Mouse (Mus musculus) limb, embryonic 14.5 days (tissue): ENCODE results near the gene Olfr143. TPM values are rescaled to one million over a fixed set of nuclear protein-coding genes. Genes with fewer than 3 reads are reported as not detected.

Experiments used
- ATAC-seq: fragments of 200-750 bp; cut with Nextera tagmentation; 2 replicates; pipeline ENCODE4 v1.8.0; 2017; ENCODE audit warnings: low read depth, moderate number of reproducible peaks, moderate TSS enrichment; ENCODE audit not compliant: low FRiP score
- DNase-seq: peaks from one replicate; pipeline ENCODE4 v3.0.0-alpha.2; 2015; ENCODE audit warnings: low spot score
- H3K27ac ChIP-seq: fragments of 300-500 bp; sonication (generic); replicated peaks from 2 replicates; pipeline ENCODE4 v1.5.1; 2014; ENCODE audit warnings: low read depth, mild to moderate bottlenecking, low read length, moderate library complexity, mixed read lengths
- H3K27me3 ChIP-seq: fragments of 300-500 bp; sonication (generic); 2 replicates; pipeline ENCODE4 v1.6.1; 2014; ENCODE audit warnings: low read length, mixed read lengths; ENCODE audit not compliant: control insufficient read depth, insufficient read depth
- H3K36me3 ChIP-seq: fragments of 300-500 bp; sonication (generic); 2 replicates; pipeline ENCODE4 v1.6.1; 2014; ENCODE audit warnings: mild to moderate bottlenecking, low read length, moderate library complexity, mixed read lengths; ENCODE audit not compliant: control insufficient read depth, insufficient read depth
- H3K4me1 ChIP-seq: fragments of 300-500 bp; sonication (generic); 2 replicates; pipeline ENCODE4 v1.6.1; 2014; ENCODE audit warnings: antibody characterized with exemption, low read length, mixed read lengths; ENCODE audit not compliant: control insufficient read depth, insufficient read depth
- H3K4me2 ChIP-seq: fragments of 300-500 bp; sonication (generic); replicated peaks from 2 replicates; pipeline ENCODE4 v1.6.1; 2014; ENCODE audit warnings: low read depth, mild to moderate bottlenecking, low read length, moderate library complexity; ENCODE audit not compliant: severe bottlenecking
- H3K4me3 ChIP-seq: fragments of 300-500 bp; sonication (generic); replicated peaks from 2 replicates; pipeline ENCODE4 v1.5.1; 2014; ENCODE audit warnings: low read length
- H3K9ac ChIP-seq: fragments of 300-500 bp; sonication (generic); 2 replicates; pipeline ENCODE4 v1.6.1; 2014; ENCODE audit warnings: mild to moderate bottlenecking, low read depth, low read length, moderate library complexity; ENCODE audit not compliant: severe bottlenecking
- H3K9me3 ChIP-seq: fragments of 300-500 bp; sonication (generic); 2 replicates; pipeline ENCODE4 v1.6.1; 2016; ENCODE audit warnings: low read length; ENCODE audit not compliant: control insufficient read depth
- POLR2A ChIP-seq: fragments of 200-500 bp; IDR thresholded peaks from 2 replicates; pipeline ENCODE4 v1.8.0; 2012; ENCODE audit warnings: inconsistent platforms, mild to moderate bottlenecking, moderate library complexity, borderline replicate concordance; ENCODE audit not compliant: insufficient read depth, insufficient read length; ENCODE audit errors: extremely low read depth
- WGBS: fragments of 180-500 bp; shearing (Covaris S2); extraction: QIAGEN DNeasy Blood & Tissue Kit; methylation state at CpG from one replicate; pipeline ENCODE4 v1.1.7; 2014; 5-methylcytosine and 5-hydroxymethylcytosine counted together
- polyA plus RNA-seq, 2 experiments: library from polyadenylated mRNA; depleted of rRNA in 1 of 2; stranded (reverse) in 1 of 2; unstranded in 1 of 2; fragments of >200 nt; fragmentation: Nextera tagmentation in 1 of 2; extraction: Ambion mirVana in 1 of 2; gene quantifications; 2 replicates each; pipeline versions ENCODE4 v1.2.1 to v1.2.3; 2012 to 2014

The Olfr143 gene
- polyA plus RNA-seq (2012; rRNA removed) = 0.03 and 0.04 TPM in 2 replicates
- polyA plus RNA-seq (2014; fragmentation: Nextera tagmentation; extraction: Ambion mirVana) = not detected in 2 replicates

GRCm38 (mm10) chr9:38252474-38252873, at the start of gene Olfr143:
Gene Olfr143, plus strand, starts transcription at chr9:38252774.
- Histone ChIP-seq H3K4me3 (no peak within 1 kb of the TSS), H3K4me1 (no peaks in the 10 kb centered on the region), H3K27me3 (no peaks in the 10 kb centered on the region), H3K27ac (no peak within 1 kb of the TSS), H3K4me2 (no peak within 1 kb of the TSS), H3K36me3 (no peaks in the 10 kb centered on the region), H3K9ac (no peak within 1 kb of the TSS), H3K9me3 (no peaks in the 10 kb centered on the region)
- ATAC-seq (no peak), DNase-seq (no peak)
- no peak for TF ChIP-seq POLR2A

GRCm38 (mm10) chr9:38208065-38208464, 44.5 kb upstream of the Olfr143 start, which contains the start of gene Olfr893:
Gene Olfr893, plus strand, starts transcription at chr9:38208365.
- DNase-seq (no peak), ATAC-seq (no peak)
- no peak within 1 kb of the TSS for H3K27ac ChIP-seq
- H3K4me1 ChIP-seq = no peaks in the 10 kb centered on the region
- H3K27me3 ChIP-seq = no peaks in the 10 kb centered on the region
- no peak for TF ChIP-seq POLR2A
- WGBS = 80% methylated on average over 3 of the region's 3 CpGs
- H3K36me3 ChIP-seq = no peaks in the 10 kb centered on the region
- no peaks in the 10 kb centered on the region for H3K9me3 ChIP-seq
- no peak within 1 kb of the TSS for H3K9ac ChIP-seq
- no peak within 1 kb of the TSS for H3K4me3 ChIP-seq
- H3K4me2 ChIP-seq = no peak within 1 kb of the TSS

GRCm38 (mm10) chr9:38217755-38218154, 34.8 kb upstream of the Olfr143 start, which contains the start of gene Olfr894:
Gene Olfr894, plus strand, starts transcription at chr9:38218055.
- Histone ChIP-seq H3K27me3 (no peaks in the 10 kb centered on the region), H3K27ac (no peak within 1 kb of the TSS), H3K4me2 (no peak within 1 kb of the TSS), H3K9ac (no peak within 1 kb of the TSS), H3K9me3 (no peaks in the 10 kb centered on the region), H3K4me1 (no peaks in the 10 kb centered on the region), H3K4me3 (no peak within 1 kb of the TSS), H3K36me3 (no peaks in the 10 kb centered on the region)
- TF ChIP-seq POLR2A = no peak
- ATAC-seq (no peak), DNase-seq (no peak)

- Histone ChIP-seq H3K4me1 (no peaks in the 10 kb centered on the region), H3K4me3 (no peak within 1 kb of the TSS), H3K27me3 (no peaks in the 10 kb centered on the region), H3K4me2 (no peak within 1 kb of the TSS), H3K36me3 (no peaks in the 10 kb centered on the region), H3K9me3 (no peaks in the 10 kb centered on the region), H3K27ac (no peak within 1 kb of the TSS), H3K9ac (no peak within 1 kb of the TSS)
- DNase-seq = no peak
- ATAC-seq = no peak
- TF ChIP-seq POLR2A = no peak
Measured at GRCm38 (mm10) chr9:38267551-38267950, 15.0 kb downstream of the Olfr143 start, which contains the start of gene Olfr895. Gene Olfr895, plus strand, starts transcription at chr9:38267851.

- 75% methylated on average over 1 of the region's 1 CpGs for WGBS
- DNase-seq (no peak), ATAC-seq (no peak)
- Histone ChIP-seq H3K4me3 (no peak within 1 kb of the TSS), H3K4me2 (no peak within 1 kb of the TSS), H3K4me1 (no peaks in the 10 kb centered on the region), H3K9me3 (no peaks in the 10 kb centered on the region), H3K27ac (no peak within 1 kb of the TSS), H3K36me3 (no peaks in the 10 kb centered on the region), H3K9ac (no peak within 1 kb of the TSS), H3K27me3 (no peaks in the 10 kb centered on the region)
- no peak for TF ChIP-seq POLR2A
Measured at GRCm38 (mm10) chr9:38290807-38291206, 38.2 kb downstream of the Olfr143 start, which contains the start of gene Olfr896-ps1. Gene Olfr896-ps1, plus strand, starts transcription at chr9:38291107.

Other genes with a start within 250 kb of the Olfr143 start
- not detected in 2 replicates for gene Olfr883, start 227.0 kb upstream of the Olfr143 start, polyA plus RNA-seq (2012; rRNA removed)
- gene Olfr883, start 227.0 kb upstream of the Olfr143 start, polyA plus RNA-seq (2014; fragmentation: Nextera tagmentation; extraction: Ambion mirVana) = not detected in 2 replicates
- gene Olfr884, start 206.2 kb upstream of the Olfr143 start, polyA plus RNA-seq (2012; rRNA removed) = not detected in 2 replicates
- gene Olfr884, start 206.2 kb upstream of the Olfr143 start, polyA plus RNA-seq (2014; fragmentation: Nextera tagmentation; extraction: Ambion mirVana) = not detected in 2 replicates
- gene Olfr885, start 191.5 kb upstream of the Olfr143 start, polyA plus RNA-seq (2012; rRNA removed) = not detected in 2 replicates
- not detected in 2 replicates for gene Olfr885, start 191.5 kb upstream of the Olfr143 start, polyA plus RNA-seq (2014; fragmentation: Nextera tagmentation; extraction: Ambion mirVana)
- not detected in 2 replicates for gene Olfr887, start 168.7 kb upstream of the Olfr143 start, polyA plus RNA-seq (2012; rRNA removed)
- gene Olfr887, start 168.7 kb upstream of the Olfr143 start, polyA plus RNA-seq (2014; fragmentation: Nextera tagmentation; extraction: Ambion mirVana) = not detected in 2 replicates
- not detected in 2 replicates for gene Olfr888, start 144.6 kb upstream of the Olfr143 start, polyA plus RNA-seq (2012; rRNA removed)
- gene Olfr888, start 144.6 kb upstream of the Olfr143 start, polyA plus RNA-seq (2014; fragmentation: Nextera tagmentation; extraction: Ambion mirVana) = not detected in 2 replicates
- not detected in 2 replicates for gene Olfr889, start 137.6 kb upstream of the Olfr143 start, polyA plus RNA-seq (2012; rRNA removed)
- 0.04 and 0.06 TPM in 2 replicates for gene Olfr889, start 137.6 kb upstream of the Olfr143 start, polyA plus RNA-seq (2014; fragmentation: Nextera tagmentation; extraction: Ambion mirVana)
- not detected in 2 replicates for gene Olfr890, start 110.3 kb upstream of the Olfr143 start, polyA plus RNA-seq (2012; rRNA removed)
- not detected in 2 replicates for gene Olfr890, start 110.3 kb upstream of the Olfr143 start, polyA plus RNA-seq (2014; fragmentation: Nextera tagmentation; extraction: Ambion mirVana)
- not detected in 2 replicates for gene Olfr891, start 72.0 kb upstream of the Olfr143 start, polyA plus RNA-seq (2012; rRNA removed)
- gene Olfr891, start 72.0 kb upstream of the Olfr143 start, polyA plus RNA-seq (2014; fragmentation: Nextera tagmentation; extraction: Ambion mirVana) = not detected in 2 replicates
- 0.19 and 0.27 TPM in 2 replicates for gene Olfr893, start 44.4 kb upstream of the Olfr143 start, polyA plus RNA-seq (2012; rRNA removed)
- gene Olfr893, start 44.4 kb upstream of the Olfr143 start, polyA plus RNA-seq (2014; fragmentation: Nextera tagmentation; extraction: Ambion mirVana) = 0.25 TPM in 1 of 2 replicates, not detected in the other
- gene Olfr894, start 34.7 kb upstream of the Olfr143 start, polyA plus RNA-seq (2012; rRNA removed) = 0.01 TPM in 1 of 2 replicates, not detected in the other
- not detected in 2 replicates for gene Olfr894, start 34.7 kb upstream of the Olfr143 start, polyA plus RNA-seq (2014; fragmentation: Nextera tagmentation; extraction: Ambion mirVana)
- 0.09 TPM in 1 of 2 replicates, not detected in the other for gene Olfr895, start 15.1 kb downstream of the Olfr143 start, polyA plus RNA-seq (2012; rRNA removed)
- gene Olfr895, start 15.1 kb downstream of the Olfr143 start, polyA plus RNA-seq (2014; fragmentation: Nextera tagmentation; extraction: Ambion mirVana) = not detected in 2 replicates
- gene Olfr896-ps1, start 38.3 kb downstream of the Olfr143 start, polyA plus RNA-seq (2012; rRNA removed) = not detected in 2 replicates
- not detected in 2 replicates for gene Olfr896-ps1, start 38.3 kb downstream of the Olfr143 start, polyA plus RNA-seq (2014; fragmentation: Nextera tagmentation; extraction: Ambion mirVana)
- gene Olfr25, start 76.3 kb downstream of the Olfr143 start, polyA plus RNA-seq (2012; rRNA removed) = not detected in 2 replicates
- not detected in 2 replicates for gene Olfr25, start 76.3 kb downstream of the Olfr143 start, polyA plus RNA-seq (2014; fragmentation: Nextera tagmentation; extraction: Ambion mirVana)
- gene Olfr898, start 95.6 kb downstream of the Olfr143 start, polyA plus RNA-seq (2012; rRNA removed) = not detected in 2 replicates
- not detected in 2 replicates for gene Olfr898, start 95.6 kb downstream of the Olfr143 start, polyA plus RNA-seq (2014; fragmentation: Nextera tagmentation; extraction: Ambion mirVana)
- gene Olfr250, start 114.1 kb downstream of the Olfr143 start, polyA plus RNA-seq (2012; rRNA removed) = not detected in 2 replicates
- not detected in 2 replicates for gene Olfr250, start 114.1 kb downstream of the Olfr143 start, polyA plus RNA-seq (2014; fragmentation: Nextera tagmentation; extraction: Ambion mirVana)
- gene Olfr251, start 124.3 kb downstream of the Olfr143 start, polyA plus RNA-seq (2012; rRNA removed) = not detected in 2 replicates
- not detected in 2 replicates for gene Olfr251, start 124.3 kb downstream of the Olfr143 start, polyA plus RNA-seq (2014; fragmentation: Nextera tagmentation; extraction: Ambion mirVana)
- not detected in 2 replicates for gene Olfr147, start 148.9 kb downstream of the Olfr143 start, polyA plus RNA-seq (2012; rRNA removed)
- gene Olfr147, start 148.9 kb downstream of the Olfr143 start, polyA plus RNA-seq (2014; fragmentation: Nextera tagmentation; extraction: Ambion mirVana) = not detected in 2 replicates
- gene Olfr901, start 176.7 kb downstream of the Olfr143 start, polyA plus RNA-seq (2012; rRNA removed) = not detected in 2 replicates
- gene Olfr901, start 176.7 kb downstream of the Olfr143 start, polyA plus RNA-seq (2014; fragmentation: Nextera tagmentation; extraction: Ambion mirVana) = not detected in 2 replicates
- gene Olfr902, start 194.9 kb downstream of the Olfr143 start, polyA plus RNA-seq (2012; rRNA removed) = not detected in 2 replicates
- gene Olfr902, start 194.9 kb downstream of the Olfr143 start, polyA plus RNA-seq (2014; fragmentation: Nextera tagmentation; extraction: Ambion mirVana) = not detected in 2 replicates
- not detected in 2 replicates for gene Olfr904, start 210.4 kb downstream of the Olfr143 start, polyA plus RNA-seq (2012; rRNA removed)
- not detected in 2 replicates for gene Olfr904, start 210.4 kb downstream of the Olfr143 start, polyA plus RNA-seq (2014; fragmentation: Nextera tagmentation; extraction: Ambion mirVana)
- gene Olfr905, start 218.3 kb downstream of the Olfr143 start, polyA plus RNA-seq (2012; rRNA removed) = not detected in 2 replicates
- not detected in 2 replicates for gene Olfr905, start 218.3 kb downstream of the Olfr143 start, polyA plus RNA-seq (2014; fragmentation: Nextera tagmentation; extraction: Ambion mirVana)
- not detected in 2 replicates for gene Olfr906, start 234.3 kb downstream of the Olfr143 start, polyA plus RNA-seq (2012; rRNA removed)
- gene Olfr906, start 234.3 kb downstream of the Olfr143 start, polyA plus RNA-seq (2014; fragmentation: Nextera tagmentation; extraction: Ambion mirVana) = not detected in 2 replicates
- gene Olfr907, start 243.0 kb downstream of the Olfr143 start, polyA plus RNA-seq (2012; rRNA removed) = not detected in 2 replicates
- not detected in 2 replicates for gene Olfr907, start 243.0 kb downstream of the Olfr143 start, polyA plus RNA-seq (2014; fragmentation: Nextera tagmentation; extraction: Ambion mirVana)